8 mouse cellular contexts compared by ENCODE assay signal in genomic region chr15:100614996-100615824, GRCm38 (mm10). TPM values are rescaled to one million over a fixed set of nuclear protein-coding genes. Genes with fewer than 3 reads are reported as not detected.
DNase-seq lines count a peak whose midpoint lies in the region; ATAC-seq lines count a peak whose summit lies in the region.

Gene Dazap2 (plus strand): TSS chr15:100615349.

- peak; percentile 69 for ATAC-seq in common myeloid progenitor, adult 5-6 weeks (replicated peaks; ENCODE audit: low read depth, poor library complexity, severe bottlenecking)

- DNase-seq in ZHBTc4 (ENCODE audit: low read depth, low spot score): peak; percentile 99
- DNase-seq in gastrocnemius, adult 8-10 months (ENCODE audit: low spot score in 2 of 2): peak; percentile 96 to 98
- DNase-seq in hindlimb bud, embryonic 11.5 days (ENCODE audit: extremely low spot score, low read depth, low spot score): peak; percentile 86
- peak; percentile 93 to 98 for DNase-seq in left cerebral cortex, adult 8-10 months (ENCODE audit: low spot score in 2 of 2)
- DNase-seq in right cerebral cortex, postnatal 10 days (ENCODE audit: low spot score in 2 of 2): peak; percentile 99
- peak; percentile 97 for DNase-seq in urinary bladder, postnatal 25 days (ENCODE audit: low spot score)

- H3K27me3 ChIP-seq in megakaryocyte, embryonic 14.5 days (replicated peaks): no peaks in the 10 kb centered on the region

- H3K4me1 ChIP-seq in megakaryocyte, embryonic 14.5 days: peaks cover 71% of the 10 kb centered on the region

- peak within 1 kb of the TSS; percentile 100 for H3K4me3 ChIP-seq in megakaryocyte, embryonic 14.5 days (replicated peaks)

- no peaks in the 10 kb centered on the region for H3K9me3 ChIP-seq in megakaryocyte, embryonic 14.5 days

- peaks cover 39% of the 10 kb centered on the region for H3K36me3 ChIP-seq in megakaryocyte, embryonic 14.5 days (replicated peaks; ENCODE audit: low read length)

RNA-seq across cellular contexts. Expression of gene Dazap2, which starts in this region (rescaled TPM):
- total RNA-seq in common myeloid progenitor, adult 5-6 weeks (2017): 155 and 179 TPM in 2 replicates
- total RNA-seq in gastrocnemius, adult 8-10 months (2022): 10 to 100 TPM; 54.7 to 69.4 (median 57.5) TPM
- 100 to 1,000 TPM; 118 to 126 (median 122) TPM for total RNA-seq in left cerebral cortex, adult 8-10 months (2022)
- 28.5 and 32.0 TPM in 2 replicates for polyA plus RNA-seq in megakaryocyte, embryonic 14.5 days (2012; ENCODE audit: insufficient read depth, low replicate concordance)

Comparison
In these comparisons a context has a peak if more than half of its experiments do, and no peak if none do; other contexts are left out.
1. Peak in every context shown above with its lines: DNase-seq, ATAC-seq and H3K4me3 ChIP-seq.